10 mouse cellular contexts compared by ENCODE assay signal in genomic region chr6:48741711-48742206, GRCm38 (mm10). TPM values are rescaled to one million over a fixed set of nuclear protein-coding genes. Genes with fewer than 3 reads are reported as not detected.
DNase-seq lines count a peak whose midpoint lies in the region; ATAC-seq and TF ChIP-seq lines count a peak whose summit lies in the region.
"Had no signal": no experiment of that assay in that cellular context is flagged by ENCODE, and none has a peak within 500 bp of the region (broad histone marks: within the 10 kb centered on the region; RNA-seq: fewer than 3 reads in every experiment).

No protein-coding gene starts in this region.

- no peak for ATAC-seq in midbrain, embryonic 11.5 days (ENCODE audit: low FRiP score)

- no peak for TF ChIP-seq POLR2A in CH12.LX (IDR thresholded peaks at IDR 0.05; ENCODE audit: low read depth, low read length)

- no peak overlapping the region for H3K9ac ChIP-seq in CH12.LX (ENCODE audit: insufficient read depth, low read depth)
- H3K9ac ChIP-seq in midbrain, embryonic 11.5 days (ENCODE audit: low read length), result no peak overlapping the region

- WGBS in heart, embryonic 10.5 days, result 34% methylated on average over 9 of the region's 9 CpGs
- WGBS in midbrain, embryonic 11.5 days, result 37% methylated on average over 9 of the region's 9 CpGs

- in situ Hi-C loops in CH12.LX (cut with MboI; ENCODE audit: low pct_ligation_motif_present, low pct_unique_long_range_greater_than_20kb, low sequenced_read_pairs), result no loop called here

- H3K27me3 ChIP-seq in heart, embryonic 10.5 days (ENCODE audit: insufficient read depth, poor library complexity, severe bottlenecking), result peaks cover 47% of the 10 kb centered on the region
- H3K27me3 ChIP-seq in CH12.LX (replicated peaks), result no peaks in the 10 kb centered on the region
- peaks cover 13% of the 10 kb centered on the region for H3K27me3 ChIP-seq in midbrain, embryonic 11.5 days (ENCODE audit: control insufficient read depth, insufficient read depth, low read length)

- H3K79me2 ChIP-seq in CH12.LX (replicated peaks; ENCODE audit: control insufficient read depth, extremely low read depth, insufficient read depth, poor library complexity, severe bottlenecking), result peaks cover 67% of the 10 kb centered on the region

- H3K27ac ChIP-seq in heart, embryonic 10.5 days, result no peak overlapping the region
- H3K27ac ChIP-seq in CH12.LX (ENCODE audit: insufficient read depth, low read depth), result peak overlapping the region; percentile 90
- no peak overlapping the region for H3K27ac ChIP-seq in midbrain, embryonic 11.5 days (ENCODE audit: low read depth, low read length)

- DNase-seq in heart, embryonic 10.5 days (ENCODE audit: low spot score), result peak; percentile 71
- DNase-seq in heart, postnatal 10 days, result no peak
- no peak for DNase-seq in CH12.LX (ENCODE audit: extremely low read depth)
- DNase-seq in kidney, adult 11 months, result peak; percentile 77
- DNase-seq in midbrain, embryonic 11.5 days (ENCODE audit: low spot score, missing footprints), result peak; percentile 85
- no peak for DNase-seq in cerebellum, postnatal 36 days
- no peak for DNase-seq in right cerebral cortex, postnatal 25 days
- no peak for DNase-seq in adrenal gland, postnatal 36 days

- no peaks in the 10 kb centered on the region for H3K9me3 ChIP-seq in heart, embryonic 10.5 days
- H3K9me3 ChIP-seq in CH12.LX (replicated peaks; ENCODE audit: low read length), result peaks cover 9% of the 10 kb centered on the region
- no peaks in the 10 kb centered on the region for H3K9me3 ChIP-seq in midbrain, embryonic 11.5 days (ENCODE audit: control insufficient read depth, low read length)

- no peak for TF ChIP-seq RAD21 in CH12.LX (IDR thresholded peaks at IDR 0.05; ENCODE audit: low read depth, low read length)

- TF ChIP-seq EP300 in CH12.LX (IDR thresholded peaks at IDR 0.05; ENCODE audit: low read length), result no peak

- TF ChIP-seq CTCF in CH12.LX (conservative IDR thresholded peaks at IDR 0.05 in 1 of 2, IDR thresholded peaks at IDR 0.05 in 1 of 2; ENCODE audit: low read depth in 2 of 2, low read length in 2 of 2), result no peak

- H3K36me3 ChIP-seq in heart, embryonic 10.5 days, result peaks cover 6% of the 10 kb centered on the region; the same call in 1 of the 2 replicates
- peaks cover 25 to 29% of the 10 kb centered on the region in 2 experiments for H3K36me3 ChIP-seq in CH12.LX (replicated peaks in 1 of 2; ENCODE audit: control insufficient read depth in 1 of 2, insufficient read depth in 1 of 2, low read length in 1 of 2)
- H3K36me3 ChIP-seq in midbrain, embryonic 11.5 days (ENCODE audit: control insufficient read depth, insufficient read depth, low read length), result no peaks in the 10 kb centered on the region

- dilution Hi-C loops in CH12.LX (cut with MboI; ENCODE audit: extremely low pct_ligation_motif_present, extremely low pct_unique_long_range_greater_than_20kb, low sequenced_read_pairs), result no loop called here

- H3K4me1 ChIP-seq in heart, embryonic 10.5 days, result peaks cover 26% of the 10 kb centered on the region
- peaks cover 12 to 57% of the 10 kb centered on the region in 2 experiments for H3K4me1 ChIP-seq in CH12.LX (ENCODE audit: control insufficient read depth in 1 of 2, insufficient read depth in 2 of 2)
- no peaks in the 10 kb centered on the region for H3K4me1 ChIP-seq in midbrain, embryonic 11.5 days (ENCODE audit: control insufficient read depth, insufficient read depth, low read length)

- intact Hi-C loops in heart, postnatal 10 days (cut with DNase I), result no loop called here

- peak overlapping the region; percentile 89 for H3K4me2 ChIP-seq in CH12.LX (ENCODE audit: insufficient read depth, low read depth, poor library complexity, severe bottlenecking)
- no peak overlapping the region for H3K4me2 ChIP-seq in midbrain, embryonic 11.5 days

- H3K4me3 ChIP-seq in heart, embryonic 10.5 days, result no peak overlapping the region
- no peak overlapping the region for H3K4me3 ChIP-seq in CH12.LX (replicated peaks in 1 of 3; ENCODE audit: low read depth in 2 of 3, low read length in 2 of 3, poor library complexity in 1 of 3)
- no peak overlapping the region for H3K4me3 ChIP-seq in midbrain, embryonic 11.5 days (ENCODE audit: low read depth, low read length)

TF ChIP-seq in CH12.LX, 34 proteins besides CTCF, POLR2A, EP300 and RAD21:
- TF ChIP-seq E2F4 (IDR thresholded peaks at IDR 0.05; ENCODE audit: insufficient replicate concordance, low read depth, low read length) (no peak), MAZ (IDR thresholded peaks at IDR 0.05; ENCODE audit: low read depth, low read length) (no peak), CHD2 (IDR thresholded peaks at IDR 0.05; ENCODE audit: low read length) (no peak), HCFC1 (IDR thresholded peaks at IDR 0.05; ENCODE audit: low read depth, low read length) (no peak), ZMIZ1 (IDR thresholded peaks at IDR 0.05; ENCODE audit: low read depth, low read length) (no peak)

RNA-seq across cellular contexts. Expression of gene Gimap1, which starts 2.9 kb away (rescaled TPM):
- 14.6 and 19.0 TPM in 2 replicates for polyA plus RNA-seq in heart, embryonic 10.5 days (2016; fragmentation: Nextera tagmentation; extraction: Ambion mirVana)
- total RNA-seq in heart, postnatal 10 days (2021), result 10 to 100 TPM; 19.1 to 20.3 TPM
- total RNA-seq in CH12.LX (2012; rRNA removed), result 136 and 144 TPM in 2 replicates
- 54.5 and 57.4 TPM in 2 replicates for total RNA-seq in CH12.LX (2014; rRNA removed)
- polyA plus RNA-seq in CH12.LX (2012; ENCODE audit: insufficient read length, low read depth), result 91.8 and 113 TPM in 2 replicates
- 4.7 TPM in 2 replicates for polyA plus RNA-seq in midbrain, embryonic 11.5 days (2014; fragmentation: Nextera tagmentation; extraction: Ambion mirVana)
- 10 to 100 TPM; 10.8 to 15.4 TPM for total RNA-seq in adrenal gland, postnatal 36 days (2021)

RNA-seq across cellular contexts. Expression of gene Gimap5, which starts 4.2 kb away (rescaled TPM):
- polyA plus RNA-seq in heart, embryonic 10.5 days (2016; fragmentation: Nextera tagmentation; extraction: Ambion mirVana), result 2.7 and 4.0 TPM in 2 replicates
- 10 to 100 TPM; 10.1 to 13.3 TPM for total RNA-seq in heart, postnatal 10 days (2021)
- total RNA-seq in CH12.LX (2012; rRNA removed), result 82.1 and 82.3 TPM in 2 replicates
- 74.6 and 77.6 TPM in 2 replicates for total RNA-seq in CH12.LX (2014; rRNA removed)
- polyA plus RNA-seq in CH12.LX (2012; ENCODE audit: insufficient read length, low read depth), result 56.9 and 59.6 TPM in 2 replicates
- polyA plus RNA-seq in midbrain, embryonic 11.5 days (2014; fragmentation: Nextera tagmentation; extraction: Ambion mirVana), result 0.62 and 0.83 TPM in 2 replicates
- 10 to 100 TPM; 13.3 to 18.2 TPM for total RNA-seq in adrenal gland, postnatal 36 days (2021)

RNA-seq across cellular contexts. Expression of gene Gimap7, which starts 23.3 kb away (rescaled TPM):
- not detected in 2 replicates for polyA plus RNA-seq in heart, embryonic 10.5 days (2016; fragmentation: Nextera tagmentation; extraction: Ambion mirVana)
- not detected for total RNA-seq in heart, postnatal 10 days (2021)
- total RNA-seq in CH12.LX (2012; rRNA removed) (14.5 and 16.3 TPM in 2 replicates), CH12.LX (2014; rRNA removed) (4.2 and 4.3 TPM in 2 replicates)
- polyA plus RNA-seq in CH12.LX (2012; ENCODE audit: insufficient read length, low read depth), result 7.0 and 7.1 TPM in 2 replicates
- polyA plus RNA-seq in midbrain, embryonic 11.5 days (2014; fragmentation: Nextera tagmentation; extraction: Ambion mirVana), result not detected in 2 replicates
- total RNA-seq in adrenal gland, postnatal 36 days (2021), result under 1 TPM in 1 of 2 experiments, not detected in 1; 0.53 TPM
- polyA plus RNA-seq: erythroblast, embryonic 14.5 days; limb, embryonic 11.5 days had no signal

RNA-seq across cellular contexts. Expression of gene Gm28053, which starts 23.4 kb away (rescaled TPM):
- polyA plus RNA-seq in heart, embryonic 10.5 days (2016; fragmentation: Nextera tagmentation; extraction: Ambion mirVana), result 1.9 and 2.5 TPM in 2 replicates
- 1 to 10 TPM; 5.0 to 6.6 TPM for total RNA-seq in heart, postnatal 10 days (2021)
- 10.0 and 12.0 TPM in 2 replicates for total RNA-seq in CH12.LX (2012; rRNA removed)
- total RNA-seq in CH12.LX (2014; rRNA removed), result 8.0 and 8.8 TPM in 2 replicates
- 22.7 and 46.9 TPM in 2 replicates for polyA plus RNA-seq in CH12.LX (2012; ENCODE audit: insufficient read length, low read depth)
- polyA plus RNA-seq in midbrain, embryonic 11.5 days (2014; fragmentation: Nextera tagmentation; extraction: Ambion mirVana), result 0.75 and 1.3 TPM in 2 replicates
- 1 to 10 TPM; 2.9 to 3.3 TPM for total RNA-seq in adrenal gland, postnatal 36 days (2021)
- polyA plus RNA-seq: erythroblast, embryonic 14.5 days; limb, embryonic 11.5 days had no signal

RNA-seq across cellular contexts. Expression of gene Gimap3, which starts 28.9 kb away (rescaled TPM):
- 0.11 TPM in 1 of 2 replicates, not detected in the other for polyA plus RNA-seq in heart, embryonic 10.5 days (2016; fragmentation: Nextera tagmentation; extraction: Ambion mirVana)
- total RNA-seq in heart, postnatal 10 days (2021), result under 1 TPM; 0.45 to 0.72 TPM
- total RNA-seq in CH12.LX (2012; rRNA removed) (25.9 and 28.2 TPM in 2 replicates), CH12.LX (2014; rRNA removed) (10.8 and 11.6 TPM in 2 replicates)
- 16.8 and 17.7 TPM in 2 replicates for polyA plus RNA-seq in CH12.LX (2012; ENCODE audit: insufficient read length, low read depth)
- polyA plus RNA-seq in midbrain, embryonic 11.5 days (2014; fragmentation: Nextera tagmentation; extraction: Ambion mirVana), result not detected in 2 replicates
- 1 to 10 TPM; 2.9 to 8.5 TPM for total RNA-seq in adrenal gland, postnatal 36 days (2021)
- polyA plus RNA-seq: limb, embryonic 11.5 days had no signal

Comparison
In these comparisons a context has a peak if more than half of its experiments do, and no peak if none do; other contexts are left out.
1. DNase-seq: peak in heart, embryonic 10.5 days (single experiment), kidney, adult 11 months (single experiment) and midbrain, embryonic 11.5 days (single experiment); none in heart, postnatal 10 days (0 of 2), CH12.LX (single experiment), cerebellum, postnatal 36 days (0 of 2), right cerebral cortex, postnatal 25 days (single experiment) and adrenal gland, postnatal 36 days (0 of 2).